Mouse (Mus musculus) testis, adult 2 months (tissue): ENCODE measurements around the gene Frem3. TPM values are rescaled to one million over a fixed set of nuclear protein-coding genes. Genes with fewer than 3 reads are reported as not detected.
"Not testable (repeated sequence)": the region's sequence is repeated elsewhere in the genome, so short reads cannot be mapped to it uniquely, and the experiment has no call there.

Experiments
- H3K27ac ChIP-seq: fragments of 200-500 bp; 2 replicates; pipeline ENCODE4 v1.5.1; 2012; ENCODE audit warnings: low read depth, low read length; ENCODE audit not compliant: control insufficient read depth, insufficient read depth
- H3K27me3 ChIP-seq: fragments of 200-500 bp; 2 replicates; pipeline ENCODE4 v1.6.1; 2012; ENCODE audit warnings: mild to moderate bottlenecking, low read length, moderate library complexity; ENCODE audit not compliant: control insufficient read depth, insufficient read depth
- H3K36me3 ChIP-seq: fragments of 200-500 bp; 2 replicates; pipeline ENCODE4 v1.6.1; 2012; ENCODE audit warnings: mild to moderate bottlenecking, low read length; ENCODE audit not compliant: control insufficient read depth, insufficient read depth
- H3K4me1 ChIP-seq: fragments of 200-500 bp; 2 replicates; pipeline ENCODE4 v1.6.1; 2012; ENCODE audit warnings: low read length; ENCODE audit not compliant: control insufficient read depth, insufficient read depth
- H3K4me3 ChIP-seq: fragments of 200-500 bp; 2 replicates; pipeline ENCODE4 v1.5.1; 2012; ENCODE audit warnings: low read depth, mild to moderate bottlenecking, low read length, moderate library complexity, mixed read lengths; ENCODE audit not compliant: control insufficient read depth
- CTCF ChIP-seq: fragments of 200-500 bp; IDR thresholded peaks from 2 replicates; pipeline ENCODE4 v1.5.1; 2012; ENCODE audit warnings: low read depth, mild to moderate bottlenecking, inconsistent platforms, low read length, moderate library complexity; ENCODE audit not compliant: control insufficient read depth, insufficient read depth, insufficient replicate concordance
- POLR2A ChIP-seq: fragments of 200-500 bp; IDR thresholded peaks from 2 replicates; pipeline ENCODE4 v1.6.1; 2012; ENCODE audit warnings: low read depth, mild to moderate bottlenecking, inconsistent platforms, low read length, moderate library complexity; ENCODE audit not compliant: control insufficient read depth
- polyA plus RNA-seq: library from polyadenylated mRNA; depleted of rRNA; stranded (reverse); fragments of >200 nt; gene quantifications from 2 replicates; pipeline ENCODE4 v1.2.3, GENCODE M21; 2012; rRNA removed

The Frem3 gene
- polyA plus RNA-seq, 1 experiment: 0.30 TPM

GRCm38 (mm10) chr8:80710670-80711400 lies 100.0 kb downstream of the Frem3 start:
- Histone ChIP-seq H3K27ac (no peak overlapping the region), H3K4me1 (no peaks in the 10 kb centered on the region), H3K27me3 (no peaks in the 10 kb centered on the region), H3K4me3 (no peak overlapping the region), H3K36me3 (no peaks in the 10 kb centered on the region; the same call in 1 of the 2 replicates)
- TF ChIP-seq CTCF (no peak), POLR2A (no peak)

- Histone ChIP-seq H3K36me3 (no peaks in the 10 kb centered on the region), H3K4me3 (no peak overlapping the region), H3K27me3 (no peaks in the 10 kb centered on the region), H3K27ac (no peak overlapping the region), H3K4me1 (no peaks in the 10 kb centered on the region)
- TF ChIP-seq CTCF (no peak), POLR2A (no peak)
Measured at GRCm38 (mm10) chr8:80714461-80714860, 103.6 kb downstream of the Frem3 start.

- peaks cover 4% of the 10 kb centered on the region for H3K36me3 ChIP-seq
- TF ChIP-seq POLR2A (no peak), CTCF (no peak)
- no peak overlapping the region for H3K27ac ChIP-seq
- no peak overlapping the region for H3K4me3 ChIP-seq
- no peaks in the 10 kb centered on the region for H3K27me3 ChIP-seq
- H3K4me1 ChIP-seq: no peaks in the 10 kb centered on the region
Measured at GRCm38 (mm10) chr8:80732326-80732725, 121.4 kb downstream of the Frem3 start.

GRCm38 (mm10) chr8:80738046-80738387 lies 127.1 kb downstream of the Frem3 start:
- TF ChIP-seq CTCF: no peak
- TF ChIP-seq POLR2A: no peak
- peaks cover 8% of the 10 kb centered on the region for H3K4me1 ChIP-seq
- no peaks in the 10 kb centered on the region for H3K27me3 ChIP-seq
- peak overlapping the region; percentile 83; the same call in 1 of the 2 replicates for H3K27ac ChIP-seq
- H3K36me3 ChIP-seq: peaks cover 1% of the 10 kb centered on the region; the same call in 1 of the 2 replicates
- peak overlapping the region; percentile 95 for H3K4me3 ChIP-seq

- H3K4me1 ChIP-seq: peaks cover 8% of the 10 kb centered on the region
- H3K4me3 ChIP-seq: peak overlapping the region; percentile 95
- peaks cover 1% of the 10 kb centered on the region; the same call in 1 of the 2 replicates for H3K36me3 ChIP-seq
- no peaks in the 10 kb centered on the region for H3K27me3 ChIP-seq
- TF ChIP-seq POLR2A (no peak), CTCF (no peak)
- H3K27ac ChIP-seq: peak overlapping the region; percentile 83
Measured at GRCm38 (mm10) chr8:80738388-80739154, 127.7 kb downstream of the Frem3 start.

- not testable (repeated sequence) for H3K36me3 ChIP-seq, H3K27me3 ChIP-seq, H3K4me1 ChIP-seq
- peak; percentile 79 for TF ChIP-seq POLR2A
- H3K27ac ChIP-seq: peak within 1 kb of the TSS; percentile 94
- peak within 1 kb of the TSS; percentile 95 for H3K4me3 ChIP-seq
Measured at GRCm38 (mm10) chr8:80739155-80739924, 128.5 kb downstream of the Frem3 start, which contains the start of gene Smarca5. Gene Smarca5 (minus strand): TSS chr8:80739497.

GRCm38 (mm10) chr8:80739932-80740331 lies 129.1 kb downstream of the Frem3 start:
- TF ChIP-seq POLR2A (no peak), CTCF (no peak)
- Histone ChIP-seq H3K27ac (peak overlapping the region; percentile 94), H3K4me3 (peak overlapping the region; percentile 86), H3K27me3 (no peaks in the 10 kb centered on the region), H3K36me3 (peaks cover 1% of the 10 kb centered on the region; the same call in 1 of the 2 replicates), H3K4me1 (peaks cover 8% of the 10 kb centered on the region)

Other genes with a start within 250 kb of the Frem3 start
- gene Gypa, start 117.3 kb upstream of the Frem3 start, polyA plus RNA-seq: 0.10 TPM in 1 of 2 replicates, not detected in the other
- gene Smarca5, start 128.4 kb downstream of the Frem3 start, polyA plus RNA-seq: 7.2 and 8.6 TPM in 2 replicates